Mouse (Mus musculus): ENCODE results near the gene Mrpl52. TPM values are rescaled to one million over a fixed set of nuclear protein-coding genes. Genes with fewer than 3 reads are reported as not detected.

Gene Mrpl52
- polyA plus RNA-seq, 1 experiment, result 88.5 TPM

DNA sequence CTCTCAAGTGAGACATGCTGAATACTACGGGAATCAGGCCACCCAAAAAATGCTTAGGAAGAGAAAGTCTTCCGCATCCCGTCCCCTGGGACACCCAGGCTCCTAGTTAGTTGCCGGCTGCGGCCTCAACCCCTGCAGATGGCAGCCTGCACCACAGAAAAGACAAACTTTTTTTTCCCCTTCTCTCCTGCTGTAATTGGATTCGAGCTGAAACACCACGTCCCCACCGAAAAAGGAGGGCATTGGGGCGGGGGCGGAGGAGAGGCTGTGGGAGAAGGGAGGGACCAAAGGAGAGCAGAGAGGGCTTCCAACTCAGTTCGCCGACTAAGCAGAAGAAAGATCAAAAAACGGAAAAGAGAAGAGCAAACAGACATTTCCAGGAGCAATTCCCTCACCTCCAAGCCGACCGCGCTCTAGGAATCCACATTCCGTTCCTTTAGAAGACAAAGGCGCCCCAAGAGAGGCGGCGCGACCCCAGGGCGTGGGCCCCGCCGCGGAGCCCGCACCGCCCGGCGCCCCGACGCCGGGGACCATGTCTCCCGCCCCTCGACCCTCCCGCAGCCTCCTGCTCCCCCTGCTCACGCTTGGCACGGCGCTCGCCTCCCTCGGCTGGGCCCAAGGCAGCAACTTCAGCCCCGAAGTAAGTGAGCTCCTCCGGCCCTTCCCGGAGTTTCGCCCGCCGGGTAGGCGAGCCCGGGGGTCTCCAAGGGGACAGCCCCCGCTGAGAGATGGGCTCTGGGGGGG, 4.8 kb downstream of the Mrpl52 start, which contains the start of gene Mmp14:
Gene Mmp14 (plus strand): TSS at position 279 of the 744 bp plus-strand sequence.
- H3K4me1 ChIP-seq (ENCODE audit: control insufficient read depth, insufficient read depth, low read length), result peaks cover 30% of the 10 kb centered on the region
- TF ChIP-seq CTCF (IDR thresholded peaks at IDR 0.05; ENCODE audit: low read depth, low read length) (no peak), POLR2A (IDR thresholded peaks at IDR 0.05; ENCODE audit: borderline replicate concordance, low read depth, low read length) (no peak)
- peak within 1 kb of the TSS; percentile 52 for H3K4me3 ChIP-seq (ENCODE audit: insufficient read depth, low read length)
- H3K27ac ChIP-seq (ENCODE audit: insufficient read depth, low read depth, low read length), result peak within 1 kb of the TSS; percentile 28

DNA sequence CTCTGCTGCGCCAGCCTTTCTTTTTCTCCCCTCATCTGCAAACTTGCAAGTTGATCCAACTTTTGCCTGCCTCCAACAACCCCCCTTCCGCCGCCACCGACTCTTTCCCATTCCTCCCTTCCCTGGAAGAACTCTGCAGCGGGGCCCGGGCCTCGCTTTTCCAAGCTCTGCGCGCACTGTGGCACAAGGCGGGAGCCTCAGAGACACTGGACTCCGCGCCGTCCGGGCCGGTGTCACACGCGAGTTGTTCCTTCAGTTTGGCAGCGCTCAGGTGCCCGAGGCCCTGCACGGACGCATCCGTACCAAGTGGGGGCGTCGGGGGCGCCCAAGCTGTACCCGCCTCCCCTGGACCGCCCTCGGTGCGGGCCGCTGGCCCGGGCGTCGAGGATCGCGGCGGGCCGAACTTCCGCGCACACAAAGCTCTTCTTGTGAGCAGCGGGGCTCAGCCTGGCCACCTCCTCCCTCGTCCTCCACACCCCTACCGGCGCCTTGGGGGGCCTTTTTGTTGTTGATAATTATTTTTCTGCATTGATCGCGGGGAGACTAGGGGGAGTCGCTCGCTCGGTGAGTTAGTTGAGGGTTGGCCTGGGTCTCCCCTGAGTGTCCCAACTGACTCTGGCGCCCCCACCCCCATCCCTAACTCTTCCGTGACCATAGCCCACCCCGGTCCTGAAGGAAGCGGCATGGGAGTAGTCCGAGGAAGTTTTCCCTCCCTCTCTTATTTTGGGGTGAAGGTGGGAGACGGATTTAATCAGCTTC, 5.5 kb downstream of the Mrpl52 start:
- H3K4me1 ChIP-seq (ENCODE audit: control insufficient read depth, insufficient read depth, low read length), result peaks cover 30% of the 10 kb centered on the region
- TF ChIP-seq CTCF (IDR thresholded peaks at IDR 0.05; ENCODE audit: low read depth, low read length) (no peak), POLR2A (IDR thresholded peaks at IDR 0.05; ENCODE audit: borderline replicate concordance, low read depth, low read length) (no peak)

DNA sequence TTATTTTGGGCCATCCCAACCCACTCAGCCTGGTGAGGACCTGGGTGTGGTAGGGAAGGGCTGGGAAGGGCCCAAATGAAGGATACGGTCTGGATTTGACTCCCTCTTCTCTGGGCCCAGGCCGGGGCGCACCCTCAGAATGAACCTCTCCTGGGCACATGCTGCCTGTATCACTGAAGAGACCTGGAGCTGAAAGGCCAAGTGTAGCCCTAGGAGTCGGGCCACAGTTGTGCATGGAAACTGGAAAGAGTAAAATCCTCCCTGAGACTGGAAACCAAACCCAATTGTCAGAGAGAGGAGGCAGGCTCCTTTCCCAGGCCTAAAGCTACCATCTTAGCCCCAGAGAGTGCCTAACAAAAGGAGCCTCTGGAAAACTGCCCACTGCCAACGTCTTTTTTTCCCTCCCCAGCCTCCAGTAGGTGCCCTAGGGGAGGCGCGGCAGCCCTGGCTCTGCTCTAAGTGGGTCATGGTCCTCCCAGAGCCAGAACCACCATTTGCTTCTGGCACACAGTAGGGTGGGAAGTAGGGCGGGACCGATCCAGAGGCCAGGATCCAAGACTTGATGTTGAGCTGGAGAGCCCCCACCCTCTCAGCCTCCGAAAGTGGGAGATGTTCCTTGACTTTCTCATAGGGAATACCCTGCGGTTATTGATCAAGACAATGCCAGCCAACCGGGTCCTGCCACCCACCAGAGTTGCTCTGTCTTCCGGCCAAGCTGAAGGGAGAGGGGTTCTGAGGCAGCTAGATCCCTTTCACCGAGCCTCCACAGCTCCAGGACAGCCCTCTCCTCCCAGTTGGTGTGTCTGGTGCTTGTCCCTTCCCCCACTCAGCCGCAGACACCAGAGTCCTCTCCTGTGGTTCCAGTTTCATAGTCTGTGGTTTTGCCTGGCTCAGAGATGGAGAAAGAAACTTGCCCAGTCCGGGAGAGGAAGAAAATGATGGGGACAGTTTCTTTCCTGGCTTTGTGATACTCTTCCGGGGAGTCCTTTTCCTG, 6.4 kb downstream of the Mrpl52 start:
- H3K27ac ChIP-seq (ENCODE audit: insufficient read depth, low read depth, low read length), result peak overlapping the region; percentile 8
- H3K4me3 ChIP-seq (ENCODE audit: insufficient read depth, low read length), result peak overlapping the region; percentile 52
- TF ChIP-seq CTCF (IDR thresholded peaks at IDR 0.05; ENCODE audit: low read depth, low read length), result no peak
- TF ChIP-seq POLR2A (IDR thresholded peaks at IDR 0.05; ENCODE audit: borderline replicate concordance, low read depth, low read length), result no peak
- peaks cover 28% of the 10 kb centered on the region for H3K4me1 ChIP-seq (ENCODE audit: control insufficient read depth, insufficient read depth, low read length)

More for the DNA sequence above, 5.5 kb downstream of the Mrpl52 start:
- Histone ChIP-seq H3K27ac (ENCODE audit: insufficient read depth, low read depth, low read length) (peak overlapping the region; percentile 28; the same call in 1 of the 2 replicates), H3K4me3 (ENCODE audit: insufficient read depth, low read length) (peak overlapping the region; percentile 52)

DNA sequence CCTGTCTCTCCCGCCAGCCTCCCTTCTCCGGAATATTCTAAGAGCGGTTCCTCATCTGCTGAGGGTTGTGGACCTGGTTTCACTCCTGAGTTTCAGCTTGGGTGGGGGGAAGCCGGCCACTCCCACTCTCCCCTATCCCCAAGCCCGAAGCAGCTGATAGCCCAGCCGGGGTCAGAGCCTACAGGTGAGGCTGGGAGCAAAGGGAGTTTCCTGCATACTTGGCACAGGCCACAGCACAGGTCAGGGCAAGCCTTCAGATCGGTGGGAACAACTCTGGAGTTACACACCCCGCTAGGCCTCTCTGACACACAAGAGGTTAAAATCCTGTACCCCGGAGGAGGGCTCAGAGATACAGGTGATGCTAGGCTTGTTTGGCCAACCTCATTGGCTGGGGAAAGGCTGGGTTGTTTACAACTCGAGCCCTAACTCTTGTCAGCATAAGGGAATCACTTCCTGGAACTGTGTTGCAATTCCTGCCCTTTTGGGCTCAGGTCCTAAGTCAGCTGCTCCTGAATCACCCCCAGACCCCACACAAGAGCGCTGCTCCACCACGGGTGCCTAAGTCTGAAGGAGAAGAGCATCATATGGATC, 7.3 kb downstream of the Mrpl52 start:
- peak overlapping the region; percentile 13 for H3K27ac ChIP-seq (ENCODE audit: insufficient read depth, low read depth, low read length)
- peak overlapping the region; percentile 52 for H3K4me3 ChIP-seq (ENCODE audit: insufficient read depth, low read length)
- TF ChIP-seq POLR2A (IDR thresholded peaks at IDR 0.05; ENCODE audit: borderline replicate concordance, low read depth, low read length) (no peak), CTCF (IDR thresholded peaks at IDR 0.05; ENCODE audit: low read depth, low read length) (no peak)
- H3K4me1 ChIP-seq (ENCODE audit: control insufficient read depth, insufficient read depth, low read length), result peaks cover 28% of the 10 kb centered on the region

DNA sequence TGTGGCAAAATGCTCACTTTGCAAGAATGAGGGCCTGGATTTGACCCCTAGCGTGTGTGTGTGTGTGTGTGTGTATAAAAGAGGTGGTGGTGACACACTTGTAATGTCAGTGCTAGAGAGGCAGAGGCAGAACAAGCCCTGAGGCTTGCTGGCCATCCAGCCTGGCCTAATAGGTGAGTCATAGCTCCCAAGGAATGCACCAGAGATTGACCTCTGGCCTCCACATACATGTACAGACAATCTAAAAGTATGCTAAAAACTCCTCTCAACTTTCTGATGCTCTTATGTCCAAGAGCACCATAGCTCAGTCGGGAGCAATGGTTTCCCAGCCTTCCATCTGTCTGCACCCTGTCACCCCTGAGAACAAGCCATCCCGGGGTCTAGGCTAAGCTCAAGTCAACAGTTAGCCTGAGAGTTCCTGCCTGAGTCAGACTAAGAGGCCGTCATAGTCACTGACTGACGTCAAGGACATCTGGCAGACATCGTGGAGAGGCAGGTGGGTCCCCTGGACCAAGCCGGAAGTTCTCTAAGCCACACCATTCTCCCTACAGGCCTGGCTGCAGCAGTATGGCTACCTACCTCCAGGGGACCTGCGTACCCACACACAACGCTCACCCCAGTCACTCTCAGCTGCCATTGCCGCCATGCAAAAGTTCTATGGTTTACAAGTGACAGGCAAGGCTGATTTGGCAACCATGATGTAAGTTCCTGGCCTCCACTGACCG, 8.6 kb downstream of the Mrpl52 start:
- TF ChIP-seq POLR2A (IDR thresholded peaks at IDR 0.05; ENCODE audit: borderline replicate concordance, low read depth, low read length), result no peak
- TF ChIP-seq CTCF (IDR thresholded peaks at IDR 0.05; ENCODE audit: low read depth, low read length), result no peak
- H3K27ac ChIP-seq (ENCODE audit: insufficient read depth, low read depth, low read length), result no peak overlapping the region
- H3K4me1 ChIP-seq (ENCODE audit: control insufficient read depth, insufficient read depth, low read length), result peaks cover 33% of the 10 kb centered on the region
- H3K4me3 ChIP-seq (ENCODE audit: insufficient read depth, low read length), result no peak overlapping the region

DNA sequence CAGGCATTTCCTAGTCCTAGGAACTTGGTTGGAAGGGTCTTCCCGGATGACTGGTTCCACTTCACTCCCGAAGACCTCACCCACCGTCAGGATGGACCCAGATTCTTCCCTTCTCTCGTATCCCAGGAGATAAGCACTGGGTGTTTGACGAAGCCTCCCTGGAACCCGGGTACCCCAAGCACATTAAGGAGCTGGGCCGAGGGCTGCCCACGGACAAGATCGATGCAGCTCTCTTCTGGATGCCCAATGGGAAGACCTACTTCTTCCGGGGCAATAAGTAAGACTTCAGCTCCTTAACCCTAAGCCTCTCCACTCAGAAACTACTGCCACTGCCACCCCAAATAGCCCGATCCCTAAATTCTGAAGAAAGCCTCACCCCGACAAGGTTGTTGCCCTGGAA, 12.4 kb downstream of the Mrpl52 start:
- Histone ChIP-seq H3K27ac (ENCODE audit: insufficient read depth, low read depth, low read length) (no peak overlapping the region), H3K4me3 (ENCODE audit: insufficient read depth, low read length) (no peak overlapping the region), H3K4me1 (ENCODE audit: control insufficient read depth, insufficient read depth, low read length) (peaks cover 45% of the 10 kb centered on the region)
- TF ChIP-seq POLR2A (IDR thresholded peaks at IDR 0.05; ENCODE audit: borderline replicate concordance, low read depth, low read length), result no peak
- TF ChIP-seq CTCF (IDR thresholded peaks at IDR 0.05; ENCODE audit: low read depth, low read length), result no peak

DNA sequence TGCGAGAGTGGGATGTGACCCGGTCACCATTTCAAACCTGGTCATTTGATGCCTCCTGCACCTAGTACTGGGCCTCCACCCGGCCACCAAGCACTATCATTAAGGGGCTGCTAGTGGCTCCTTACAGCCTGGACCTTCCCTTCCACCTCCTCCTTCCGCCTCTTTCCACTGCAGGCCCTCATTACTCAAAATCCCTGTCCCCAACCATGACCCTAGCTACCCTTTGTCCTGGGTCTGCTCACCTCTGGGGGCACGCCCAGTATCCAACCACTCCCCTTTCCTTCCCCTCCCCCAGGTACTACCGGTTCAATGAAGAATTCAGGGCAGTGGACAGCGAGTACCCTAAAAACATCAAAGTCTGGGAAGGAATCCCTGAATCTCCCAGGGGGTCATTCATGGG, 12.9 kb downstream of the Mrpl52 start:
- TF ChIP-seq CTCF (IDR thresholded peaks at IDR 0.05; ENCODE audit: low read depth, low read length) (no peak), POLR2A (IDR thresholded peaks at IDR 0.05; ENCODE audit: borderline replicate concordance, low read depth, low read length) (no peak)
- Histone ChIP-seq H3K4me3 (ENCODE audit: insufficient read depth, low read length) (no peak overlapping the region), H3K27ac (ENCODE audit: insufficient read depth, low read depth, low read length) (no peak overlapping the region), H3K4me1 (ENCODE audit: control insufficient read depth, insufficient read depth, low read length) (peaks cover 45% of the 10 kb centered on the region)

DNA sequence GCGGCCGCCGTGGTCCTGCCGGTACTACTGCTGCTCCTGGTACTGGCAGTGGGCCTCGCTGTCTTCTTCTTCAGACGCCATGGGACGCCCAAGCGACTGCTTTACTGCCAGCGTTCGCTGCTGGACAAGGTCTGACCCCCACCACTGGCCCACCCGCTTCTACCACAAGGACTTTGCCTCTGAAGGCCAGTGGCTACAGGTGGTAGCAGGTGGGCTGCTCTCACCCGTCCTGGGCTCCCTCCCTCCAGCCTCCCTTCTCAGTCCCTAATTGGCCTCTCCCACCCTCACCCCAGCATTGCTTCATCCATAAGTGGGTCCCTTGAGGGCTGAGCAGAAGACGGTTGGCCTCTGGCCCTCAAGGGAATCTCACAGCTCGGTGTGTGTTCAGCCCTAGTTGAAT, 13.8 kb downstream of the Mrpl52 start:
- TF ChIP-seq POLR2A (IDR thresholded peaks at IDR 0.05; ENCODE audit: borderline replicate concordance, low read depth, low read length) (no peak), CTCF (IDR thresholded peaks at IDR 0.05; ENCODE audit: low read depth, low read length) (no peak)
- H3K27ac ChIP-seq (ENCODE audit: insufficient read depth, low read depth, low read length), result no peak overlapping the region
- no peak overlapping the region for H3K4me3 ChIP-seq (ENCODE audit: insufficient read depth, low read length)

More for the DNA sequence above, 13.8 kb downstream of the Mrpl52 start:
- peaks cover 48% of the 10 kb centered on the region for H3K4me1 ChIP-seq (ENCODE audit: control insufficient read depth, insufficient read depth, low read length)
